Mouse (Mus musculus) kidney, embryonic 16.5 days (tissue): ENCODE data around the gene Gjc2. TPM values are rescaled to one million over a fixed set of nuclear protein-coding genes. Genes with fewer than 3 reads are reported as not detected.

ENCODE experiments used
- ATAC-seq: fragments of 200-750 bp; cut with Nextera tagmentation; 2 replicates; pipeline ENCODE4 v1.8.0; 2017; ENCODE audit warnings: moderate TSS enrichment; ENCODE audit not compliant: low FRiP score, low TSS enrichment
- H3K27ac ChIP-seq: fragments of 300-500 bp; sonication (generic); 2 replicates; pipeline ENCODE4 v1.5.1; 2014; ENCODE audit warnings: low read length
- H3K27me3 ChIP-seq: fragments of 300-500 bp; sonication (generic); 2 replicates; pipeline ENCODE4 v1.6.1; 2014; ENCODE audit warnings: low read length, control low read depth, mixed read lengths; ENCODE audit not compliant: insufficient read depth
- H3K36me3 ChIP-seq: fragments of 300-500 bp; sonication (generic); 2 replicates; pipeline ENCODE4 v1.6.1; 2014; ENCODE audit warnings: low read length, control low read depth, mixed read lengths; ENCODE audit not compliant: insufficient read depth
- H3K4me1 ChIP-seq: fragments of 300-500 bp; sonication (generic); 2 replicates; pipeline ENCODE4 v1.6.1; 2014; ENCODE audit warnings: low read length, control low read depth, mixed read lengths; ENCODE audit not compliant: insufficient read depth
- H3K4me2 ChIP-seq: fragments of 300-500 bp; sonication (generic); replicated peaks from 2 replicates; pipeline ENCODE4 v1.6.1; 2014; ENCODE audit warnings: low read depth, low read length
- H3K4me3 ChIP-seq: fragments of 300-500 bp; sonication (generic); 2 replicates; pipeline ENCODE4 v1.5.1; 2014; ENCODE audit warnings: mild to moderate bottlenecking, low read length
- H3K9ac ChIP-seq: fragments of 300-500 bp; sonication (generic); replicated peaks from 2 replicates; pipeline ENCODE4 v1.6.1; 2014; ENCODE audit warnings: low read length
- H3K9me3 ChIP-seq: fragments of 300-500 bp; sonication (generic); 2 replicates; pipeline ENCODE4 v1.6.1; 2016; ENCODE audit warnings: low read length, control low read depth
- WGBS: fragments of 180-500 bp; shearing (Covaris S2); extraction: QIAGEN DNeasy Blood & Tissue Kit; methylation state at CpG from one replicate; pipeline ENCODE4 v1.1.7; 2014; 5-methylcytosine and 5-hydroxymethylcytosine counted together
- polyA plus RNA-seq: library from polyadenylated mRNA; unstranded; fragments of >200 nt; fragmentation: Nextera tagmentation; extraction: Ambion mirVana; gene quantifications from 2 replicates; pipeline ENCODE4 v1.2.1, GENCODE M21; 2015

Gene Gjc2
- polyA plus RNA-seq = 0.36 and 0.67 TPM in 2 replicates

- H3K27me3 ChIP-seq = peaks cover 18% of the 10 kb centered on the region
- 35% methylated on average over 3 of the region's 3 CpGs for WGBS
- peak; percentile 44 for ATAC-seq
- peaks cover 11% of the 10 kb centered on the region; the same call in 1 of the 2 replicates for H3K36me3 ChIP-seq
- H3K4me2 ChIP-seq = no peak within 1 kb of the TSS
- no peak within 1 kb of the TSS for H3K4me3 ChIP-seq
- peak within 1 kb of the TSS; percentile 23; the same call in 1 of the 2 replicates for H3K27ac ChIP-seq
- H3K4me1 ChIP-seq = peaks cover 11% of the 10 kb centered on the region; the same call in 1 of the 2 replicates
- no peaks in the 10 kb centered on the region for H3K9me3 ChIP-seq
- peak within 1 kb of the TSS; percentile 7; the same call in 1 of the 2 replicates for H3K9ac ChIP-seq
These were observed at the start of gene Gjc2 for GRCm38 (mm10) chr11:59182864-59183331. TSS of gene Gjc2 (minus strand) at chr11:59183213.

GRCm38 (mm10) chr11:59232797-59233196 lies 49.8 kb upstream of the Gjc2 start:
- no peaks in the 10 kb centered on the region for H3K27me3 ChIP-seq
- no peak overlapping the region for H3K9ac ChIP-seq
- ATAC-seq = no peak
- no peak overlapping the region for H3K27ac ChIP-seq
- no peaks in the 10 kb centered on the region for H3K36me3 ChIP-seq
- H3K4me1 ChIP-seq = peaks cover 7% of the 10 kb centered on the region
- no peak overlapping the region for H3K4me3 ChIP-seq
- H3K9me3 ChIP-seq = no peaks in the 10 kb centered on the region
- WGBS = 72% methylated on average over 2 of the region's 2 CpGs
- no peak overlapping the region for H3K4me2 ChIP-seq

- Histone ChIP-seq H3K4me1 (peaks cover 25% of the 10 kb centered on the region), H3K4me3 (no peak overlapping the region), H3K4me2 (no peak overlapping the region), H3K36me3 (no peaks in the 10 kb centered on the region), H3K27ac (no peak overlapping the region), H3K9me3 (no peaks in the 10 kb centered on the region), H3K9ac (no peak overlapping the region), H3K27me3 (no peaks in the 10 kb centered on the region)
- ATAC-seq = no peak
- WGBS = 9% methylated on average over 7 of the region's 7 CpGs
These were observed 47.2 kb upstream of the Gjc2 start for GRCm38 (mm10) chr11:59230144-59230760.

- peak; percentile 97 for ATAC-seq
- Histone ChIP-seq H3K4me2 (peak within 1 kb of the TSS; percentile 86), H3K9ac (peak within 1 kb of the TSS; percentile 98), H3K36me3 (peaks cover under 1% of the 10 kb centered on the region; the same call in 1 of the 2 replicates), H3K27ac (peak within 1 kb of the TSS; percentile 99), H3K27me3 (no peaks in the 10 kb centered on the region), H3K4me3 (peak within 1 kb of the TSS; percentile 85), H3K9me3 (no peaks in the 10 kb centered on the region), H3K4me1 (peaks cover 39% of the 10 kb centered on the region)
- 4% methylated on average over 58 of the region's 59 CpGs for WGBS
These were observed 45.3 kb upstream of the Gjc2 start, which contains the start of gene Arf1 for GRCm38 (mm10) chr11:59228122-59228953. TSS of gene Arf1 (minus strand) at chr11:59228270.

- Histone ChIP-seq H3K4me1 (peaks cover 42% of the 10 kb centered on the region), H3K9me3 (no peaks in the 10 kb centered on the region), H3K27me3 (no peaks in the 10 kb centered on the region), H3K4me2 (peak overlapping the region; percentile 86), H3K9ac (peak overlapping the region; percentile 98), H3K36me3 (peaks cover 3% of the 10 kb centered on the region; the same call in 1 of the 2 replicates), H3K4me3 (peak overlapping the region; percentile 85), H3K27ac (peak overlapping the region; percentile 99)
- WGBS = under 1% methylated on average over 51 of the region's 51 CpGs
- ATAC-seq = peak; percentile 81
These were observed 44.6 kb upstream of the Gjc2 start for GRCm38 (mm10) chr11:59227604-59228121.

GRCm38 (mm10) chr11:59226787-59227603 lies 44.0 kb upstream of the Gjc2 start:
- 2% methylated on average over 21 of the region's 21 CpGs for WGBS
- Histone ChIP-seq H3K4me1 (peaks cover 43% of the 10 kb centered on the region), H3K36me3 (peaks cover 3% of the 10 kb centered on the region; the same call in 1 of the 2 replicates), H3K4me2 (peak overlapping the region; percentile 86), H3K27ac (peak overlapping the region; percentile 99), H3K4me3 (peak overlapping the region; percentile 85), H3K27me3 (no peaks in the 10 kb centered on the region), H3K9me3 (no peaks in the 10 kb centered on the region), H3K9ac (peak overlapping the region; percentile 98)
- ATAC-seq = no peak

GRCm38 (mm10) chr11:59226251-59226650 lies 43.2 kb upstream of the Gjc2 start:
- H3K9me3 ChIP-seq = no peaks in the 10 kb centered on the region
- peaks cover 3% of the 10 kb centered on the region; the same call in 1 of the 2 replicates for H3K36me3 ChIP-seq
- H3K27ac ChIP-seq = no peak overlapping the region
- ATAC-seq = no peak
- H3K4me2 ChIP-seq = peak overlapping the region; percentile 86
- WGBS = 25% methylated on average over 3 of the region's 3 CpGs
- H3K4me3 ChIP-seq = peak overlapping the region; percentile 85
- no peaks in the 10 kb centered on the region for H3K27me3 ChIP-seq
- H3K4me1 ChIP-seq = peaks cover 43% of the 10 kb centered on the region
- H3K9ac ChIP-seq = peak overlapping the region; percentile 98

- 74% methylated on average over 2 of the region's 2 CpGs for WGBS
- H3K4me2 ChIP-seq = peak overlapping the region; percentile 86
- no peak overlapping the region for H3K9ac ChIP-seq
- peaks cover 43% of the 10 kb centered on the region for H3K4me1 ChIP-seq
- ATAC-seq = no peak
- no peaks in the 10 kb centered on the region for H3K27me3 ChIP-seq
- H3K36me3 ChIP-seq = peaks cover 5% of the 10 kb centered on the region; the same call in 1 of the 2 replicates
- no peaks in the 10 kb centered on the region for H3K9me3 ChIP-seq
- no peak overlapping the region for H3K27ac ChIP-seq
- peak overlapping the region; percentile 4; the same call in 1 of the 2 replicates for H3K4me3 ChIP-seq
These were observed 42.2 kb upstream of the Gjc2 start for GRCm38 (mm10) chr11:59225167-59225566.

- 58% methylated on average over 2 of the region's 2 CpGs for WGBS
- peaks cover 43% of the 10 kb centered on the region for H3K4me1 ChIP-seq
These were observed 41.5 kb upstream of the Gjc2 start for GRCm38 (mm10) chr11:59224470-59224869.

More at GRCm38 (mm10) chr11:59224470-59224869, 41.5 kb upstream of the Gjc2 start:
- H3K9me3 ChIP-seq = no peaks in the 10 kb centered on the region
- H3K4me2 ChIP-seq = no peak overlapping the region
- no peak overlapping the region for H3K4me3 ChIP-seq
- no peaks in the 10 kb centered on the region for H3K27me3 ChIP-seq
- H3K36me3 ChIP-seq = peaks cover 6% of the 10 kb centered on the region; the same call in 1 of the 2 replicates
- no peak overlapping the region for H3K9ac ChIP-seq
- ATAC-seq = no peak
- H3K27ac ChIP-seq = no peak overlapping the region
